Mouse (Mus musculus) cerebellum, adult 11 months (tissue): ENCODE measurements around the gene Epb41l2.

Experiments
- DNase-seq: peaks from one replicate; pipeline ENCODE4 v3.0.0; 2022

Epb41l2 gene

GRCm38 (mm10) chr10:25513821-25514220 is 154.2 kb downstream of the Epb41l2 start:
- DNase-seq, result no peak

DNA sequence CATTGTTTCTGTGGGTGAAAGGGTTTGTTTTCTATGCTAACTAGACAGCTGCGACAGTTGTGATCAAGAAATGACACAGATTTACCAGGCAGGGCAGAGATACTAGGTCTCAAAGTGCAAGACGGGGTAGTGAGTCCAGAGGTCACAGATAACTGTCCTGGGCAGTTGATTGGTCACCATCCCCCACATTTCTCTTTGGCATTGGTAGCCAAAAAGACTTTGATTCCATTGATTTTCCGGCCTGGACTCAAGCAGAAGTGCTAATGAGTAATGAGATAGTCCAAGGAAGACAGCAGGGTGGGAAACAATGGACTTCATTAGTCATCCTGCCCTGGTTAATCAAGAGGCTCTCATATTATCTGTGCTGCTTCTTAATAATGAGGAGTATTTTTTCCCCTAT is 160.4 kb downstream of the Epb41l2 start:
- no peak for DNase-seq

- DNase-seq, result no peak
Observed at GRCm38 (mm10) chr10:25520428-25520827, 160.8 kb downstream of the Epb41l2 start.

GRCm38 (mm10) chr10:25523727-25524126 is 164.1 kb downstream of the Epb41l2 start:
- no peak for DNase-seq

DNA sequence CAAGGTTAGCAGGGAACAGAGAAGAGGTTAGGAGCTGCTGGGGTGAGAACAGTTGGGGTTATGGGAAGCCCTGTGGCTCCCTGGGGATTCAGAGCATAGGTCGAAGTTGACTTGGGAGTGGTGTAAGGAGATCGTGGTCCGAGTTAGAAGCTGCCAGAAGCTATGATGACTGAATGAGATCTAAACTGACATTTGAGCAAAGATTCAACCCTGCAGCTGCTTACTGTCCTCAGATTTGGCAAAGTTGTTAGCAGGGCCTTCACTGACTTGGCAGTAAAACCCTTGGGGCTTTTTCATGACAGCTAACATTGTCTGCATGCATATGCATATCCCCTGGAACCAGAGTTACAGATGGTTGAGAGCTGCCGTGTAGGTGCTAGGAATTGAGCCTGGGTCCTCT is 166.6 kb downstream of the Epb41l2 start:
- DNase-seq, result no peak

- DNase-seq, result no peak
Observed at GRCm38 (mm10) chr10:25526622-25527021, 167.0 kb downstream of the Epb41l2 start.

GRCm38 (mm10) chr10:25527126-25527525 is 167.5 kb downstream of the Epb41l2 start:
- no peak for DNase-seq

DNA sequence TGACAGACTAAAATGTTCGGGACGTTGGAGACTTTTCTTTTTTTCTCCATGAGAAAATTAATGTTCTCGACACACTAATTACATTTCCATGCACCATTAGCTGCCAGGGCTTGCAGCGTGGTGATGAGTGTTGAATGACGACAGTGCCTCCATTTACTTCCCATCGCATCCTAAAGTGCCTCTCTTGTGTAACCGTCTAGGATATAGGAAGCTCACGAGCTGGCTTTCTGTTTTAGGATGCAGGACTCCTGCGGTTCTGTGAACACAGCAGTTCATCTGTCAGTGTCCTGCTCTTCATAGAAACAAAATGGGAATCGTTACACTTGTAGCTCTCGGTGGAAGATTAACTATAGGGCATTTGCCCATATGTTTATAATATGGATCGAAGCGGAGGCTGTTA is 171.7 kb downstream of the Epb41l2 start:
- DNase-seq, result no peak

DNA sequence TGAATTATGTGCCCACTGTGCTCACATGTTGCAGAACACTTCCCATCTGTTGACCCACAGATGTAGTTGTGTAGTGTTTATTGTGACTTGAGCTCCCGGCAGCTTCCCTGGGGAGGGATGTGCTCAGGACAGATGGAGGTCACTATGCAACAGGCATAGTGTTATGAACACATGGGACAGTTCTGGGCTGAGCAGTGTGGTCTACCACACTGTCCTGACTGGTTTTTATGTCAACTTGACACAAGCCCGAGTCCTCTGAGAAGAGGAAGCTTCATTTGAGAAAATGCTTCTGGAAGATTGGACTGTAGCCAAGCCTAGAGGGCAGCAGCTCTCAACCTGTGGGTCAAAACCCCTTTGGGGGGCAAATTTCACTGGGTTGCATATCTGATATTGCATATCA is 173.5 kb downstream of the Epb41l2 start:
- no peak for DNase-seq

DNA sequence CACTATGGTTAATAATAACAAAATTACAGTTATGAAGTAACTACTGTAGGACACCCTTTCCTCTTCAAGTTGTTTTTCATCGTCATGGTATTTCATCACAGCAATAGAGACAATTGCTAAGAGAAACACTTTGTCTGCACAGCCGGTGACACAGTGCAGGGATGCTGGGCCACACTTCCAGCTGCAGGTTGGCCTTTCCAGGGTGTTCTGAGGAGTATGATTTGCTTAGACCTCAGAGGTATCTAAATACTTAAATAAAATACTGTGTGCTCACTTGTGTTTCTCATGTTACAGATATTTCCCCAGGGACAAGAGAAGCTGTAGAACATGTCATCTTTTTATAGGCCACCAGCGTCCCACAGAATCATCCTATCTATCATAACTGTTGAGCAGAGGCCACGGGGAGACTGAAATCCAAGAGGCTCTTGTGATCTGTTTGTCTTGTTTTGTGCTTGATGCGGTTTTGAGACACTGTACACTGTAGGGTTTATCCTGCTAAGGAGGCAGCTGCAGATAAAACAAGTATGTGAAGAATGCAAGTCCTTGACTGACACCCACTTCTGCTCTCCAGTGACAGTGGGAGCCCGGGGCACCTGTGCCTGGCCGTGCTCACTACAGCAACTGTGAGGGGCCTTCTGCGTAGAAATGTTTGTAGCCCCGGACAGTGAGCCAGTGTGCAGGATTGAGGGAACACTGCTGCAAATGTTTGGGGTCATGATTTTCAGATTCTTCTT is 174.1 kb downstream of the Epb41l2 start:
- DNase-seq, result no peak

- no peak for DNase-seq
Observed at GRCm38 (mm10) chr10:25534467-25534866, 174.9 kb downstream of the Epb41l2 start.

- DNase-seq, result no peak
Observed at GRCm38 (mm10) chr10:25535891-25536331, 176.3 kb downstream of the Epb41l2 start, which contains the start of gene Smlr1. Smlr1 (minus strand) TSS chr10:25536267.

DNA sequence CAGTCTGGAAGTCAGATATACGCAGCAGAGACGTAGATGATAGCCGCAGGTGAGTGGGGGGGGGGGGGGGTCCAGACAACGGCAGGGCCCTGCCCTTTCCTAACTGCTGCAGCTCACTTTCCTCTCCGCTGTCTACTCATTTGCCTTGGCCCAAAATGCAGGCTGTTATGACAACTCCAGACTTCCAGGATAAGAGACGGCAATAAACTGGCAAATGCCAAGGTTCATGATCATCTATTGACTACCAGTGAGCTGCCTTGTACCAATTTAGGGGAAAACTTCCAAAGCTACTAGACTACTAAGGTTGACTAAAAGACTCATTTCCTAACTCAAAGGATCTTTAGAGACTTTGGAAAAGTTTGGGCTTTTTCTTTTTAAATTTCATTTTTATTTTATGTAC is 177.0 kb downstream of the Epb41l2 start:
- no peak for DNase-seq

DNA sequence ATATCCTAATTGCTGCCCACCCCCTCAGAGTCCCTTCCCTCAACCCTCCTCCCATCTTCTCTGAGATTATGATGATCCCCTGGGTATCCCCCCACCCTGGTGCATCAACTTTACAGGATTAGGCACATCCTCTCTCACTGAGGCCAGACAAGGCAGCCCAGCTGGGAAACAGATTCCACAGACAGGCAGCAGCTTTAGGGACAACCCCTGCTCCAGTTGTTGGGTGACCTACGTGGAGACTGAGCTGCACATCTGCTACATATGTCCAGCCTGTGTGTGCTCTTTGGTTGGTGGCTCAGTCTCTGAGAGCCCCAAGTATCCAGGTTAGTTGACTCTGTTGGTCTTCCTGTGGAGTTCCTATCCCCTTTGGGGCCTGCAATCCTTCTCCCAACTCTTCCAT is 179.1 kb downstream of the Epb41l2 start:
- no peak for DNase-seq

DNA sequence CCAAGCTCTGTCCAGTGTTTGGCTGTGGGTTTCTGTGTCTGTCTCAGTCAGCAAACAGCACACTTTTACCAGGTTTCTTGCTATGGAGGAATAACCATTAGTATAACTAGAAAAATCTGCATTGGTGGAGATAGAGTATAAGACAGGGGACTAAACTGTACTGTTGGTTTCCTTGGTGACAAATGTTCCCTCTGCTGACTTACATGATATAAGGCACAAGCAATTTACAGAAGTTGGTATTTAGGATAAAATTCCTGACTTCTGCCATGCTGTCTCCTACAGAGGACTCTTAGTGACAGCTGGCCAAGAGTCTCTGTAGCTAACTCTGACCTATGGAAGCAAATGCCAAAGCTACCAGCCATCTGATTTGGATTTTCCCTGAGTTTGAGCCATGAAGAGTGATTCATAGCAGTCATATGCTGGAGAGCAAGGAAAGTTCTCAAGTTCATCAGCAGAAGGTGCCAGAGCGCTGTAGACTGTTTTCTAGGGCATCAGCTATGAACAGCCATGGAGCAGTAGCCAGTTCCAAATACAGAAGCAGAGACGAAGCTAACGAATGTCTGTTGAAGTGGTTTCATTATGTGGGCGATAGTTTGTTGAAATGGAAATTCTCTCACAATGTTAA is 179.7 kb downstream of the Epb41l2 start:
- DNase-seq, result no peak

GRCm38 (mm10) chr10:25539771-25540168 is 180.2 kb downstream of the Epb41l2 start:
- no peak for DNase-seq

DNA sequence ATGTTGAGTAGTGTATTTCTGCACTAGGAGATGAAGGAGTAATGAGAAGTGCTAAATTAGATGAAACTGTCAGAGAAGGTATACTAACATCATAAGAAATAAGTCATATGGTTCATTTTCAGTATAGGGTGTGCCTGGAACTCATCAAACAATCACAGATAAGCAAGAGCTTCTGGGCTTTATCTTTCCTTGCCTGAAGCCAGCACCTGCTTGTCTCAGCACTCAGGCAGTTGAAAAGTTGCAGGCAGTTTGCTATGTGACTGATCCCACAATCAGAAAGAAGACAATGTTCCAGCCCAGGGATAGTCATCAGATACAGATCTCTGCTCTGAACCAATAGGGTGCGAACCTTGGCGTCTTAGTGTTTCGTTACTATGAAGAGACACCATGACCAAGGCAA is 181.5 kb downstream of the Epb41l2 start:
- no peak for DNase-seq

- no peak for DNase-seq
Observed at GRCm38 (mm10) chr10:25552936-25553335, 193.3 kb downstream of the Epb41l2 start.

GRCm38 (mm10) chr10:25571319-25572240 is 212.0 kb downstream of the Epb41l2 start:
- DNase-seq, result no peak
